Mouse (Mus musculus) thymus, adult 2 months (tissue): ENCODE measurements around the gene Ncoa6. TPM values are rescaled to one million over a fixed set of nuclear protein-coding genes. Genes with fewer than 3 reads are reported as not detected.

Experiments used
- DNase-seq: peaks from one replicate; pipeline ENCODE4 v3.0.0; 2021
- H3K27ac ChIP-seq: fragments of 200-500 bp; 2 replicates; pipeline ENCODE4 v1.5.1; 2012; ENCODE audit warnings: low read length, control low read depth; ENCODE audit not compliant: control insufficient read depth, insufficient read depth
- H3K27me3 ChIP-seq: fragments of 200-500 bp; 2 replicates; pipeline ENCODE4 v1.6.1; 2012; ENCODE audit warnings: mild to moderate bottlenecking, low read length, moderate library complexity, mixed read lengths; ENCODE audit not compliant: control insufficient read depth, insufficient read depth
- H3K36me3 ChIP-seq: fragments of 200-500 bp; 2 replicates; pipeline ENCODE4 v1.6.1; 2012; ENCODE audit warnings: mild to moderate bottlenecking, low read length, moderate library complexity; ENCODE audit not compliant: control insufficient read depth, insufficient read depth
- H3K4me1 ChIP-seq: fragments of 200-500 bp; replicated peaks from 2 replicates; pipeline ENCODE4 v1.6.1; 2012; ENCODE audit warnings: low read length; ENCODE audit not compliant: control insufficient read depth, insufficient read depth
- H3K4me3 ChIP-seq: fragments of 200-500 bp; 2 replicates; pipeline ENCODE4 v1.5.1; 2012; ENCODE audit warnings: mild to moderate bottlenecking, low read length, control low read depth, moderate library complexity; ENCODE audit not compliant: control insufficient read depth, insufficient read depth
- CTCF ChIP-seq: fragments of 200-500 bp; IDR thresholded peaks from 2 replicates; pipeline ENCODE4 v1.5.1; 2012; ENCODE audit warnings: mild to moderate bottlenecking, control low read depth, low read length, moderate library complexity, borderline replicate concordance; ENCODE audit not compliant: control insufficient read depth, poor library complexity, insufficient read depth; ENCODE audit errors: extremely low read depth
- POLR2A ChIP-seq: fragments of 200-500 bp; IDR thresholded peaks from 2 replicates; pipeline ENCODE4 v1.6.1; 2012; ENCODE audit warnings: mild to moderate bottlenecking, low read length, control low read depth, moderate library complexity; ENCODE audit not compliant: control insufficient read depth, poor library complexity, insufficient read depth; ENCODE audit errors: extremely low read depth
- WGBS: fragments of 180-500 bp; shearing (Covaris S2); methylation state at CpG from one replicate; pipeline ENCODE4 v1.1.7; 2018; 5-methylcytosine and 5-hydroxymethylcytosine counted together
- polyA plus RNA-seq: library from polyadenylated mRNA; depleted of rRNA; stranded (reverse); fragments of >200 nt; gene quantifications from 2 replicates; pipeline ENCODE4 v1.2.3, GENCODE M21; 2012

The Ncoa6 gene
- polyA plus RNA-seq, 1 experiment: 32.8 TPM

GRCm38 (mm10) chr2:155442916-155443315, 30.8 kb downstream of the Ncoa6 start:
- no peak overlapping the region for H3K4me3 ChIP-seq
- TF ChIP-seq CTCF (no peak), POLR2A (no peak)
- H3K4me1 ChIP-seq: no peaks in the 10 kb centered on the region
- H3K36me3 ChIP-seq: no peaks in the 10 kb centered on the region
- 99% methylated on average over 4 of the region's 4 CpGs for WGBS
- H3K27ac ChIP-seq: no peak overlapping the region
- no peaks in the 10 kb centered on the region for H3K27me3 ChIP-seq
- DNase-seq: no peak

- DNase-seq: peak; percentile 35
- Histone ChIP-seq H3K4me1 (no peaks in the 10 kb centered on the region), H3K4me3 (no peak overlapping the region), H3K27me3 (no peaks in the 10 kb centered on the region), H3K27ac (no peak overlapping the region), H3K36me3 (peaks cover 34% of the 10 kb centered on the region)
- TF ChIP-seq CTCF (no peak), POLR2A (no peak)
These were observed 37.2 kb downstream of the Ncoa6 start for GRCm38 (mm10) chr2:155436445-155436844.

DNA sequence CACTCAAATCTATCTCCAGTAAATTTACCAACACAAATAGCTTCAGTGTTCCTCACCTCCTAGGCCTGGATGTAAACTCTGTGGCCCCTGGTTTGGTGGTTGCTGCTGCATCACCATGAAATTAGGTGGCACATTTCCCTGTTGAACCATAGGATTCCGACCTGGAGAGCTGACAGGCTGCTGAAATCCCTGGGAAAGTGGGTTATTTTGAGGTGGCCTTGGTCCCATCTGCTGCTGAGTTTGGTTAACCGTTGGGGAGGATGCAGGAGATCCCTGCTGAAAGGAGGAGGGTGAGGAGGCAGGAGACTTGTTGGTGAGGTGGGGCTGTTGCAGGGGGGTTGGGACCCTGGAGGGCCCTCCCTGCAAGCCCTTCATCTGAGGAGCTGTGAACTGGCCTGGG, 52.8 kb downstream of the Ncoa6 start:
- Histone ChIP-seq H3K27ac (no peak overlapping the region), H3K27me3 (no peaks in the 10 kb centered on the region), H3K4me1 (no peaks in the 10 kb centered on the region), H3K36me3 (peaks cover 44% of the 10 kb centered on the region), H3K4me3 (no peak overlapping the region)
- no peak for TF ChIP-seq CTCF
- TF ChIP-seq POLR2A: no peak
- no peak for DNase-seq
- 98% methylated on average over 2 of the region's 2 CpGs for WGBS

DNA sequence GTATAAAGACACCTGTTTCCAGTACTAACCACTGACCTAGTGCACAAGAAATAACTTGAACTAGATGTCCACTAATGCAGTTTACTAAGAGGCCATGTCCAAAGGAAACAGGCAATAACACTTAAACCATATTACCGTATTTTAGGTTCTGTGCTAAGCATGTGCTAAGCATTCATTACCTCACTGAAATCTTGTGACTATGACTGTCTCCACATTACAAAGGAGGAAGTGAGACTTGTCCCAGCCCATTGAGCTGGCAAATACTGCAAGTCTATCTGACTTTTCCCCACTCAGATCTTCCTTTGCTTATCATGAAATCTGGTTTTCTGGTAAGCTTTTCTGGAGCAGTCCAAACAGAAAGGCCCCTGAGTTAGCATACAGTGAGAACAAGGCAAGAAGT, 69.1 kb downstream of the Ncoa6 start:
- Histone ChIP-seq H3K4me3 (no peak overlapping the region), H3K27ac (no peak overlapping the region), H3K4me1 (no peaks in the 10 kb centered on the region), H3K36me3 (peaks cover 26% of the 10 kb centered on the region), H3K27me3 (no peaks in the 10 kb centered on the region)
- 96% methylated on average over 1 of the region's 1 CpGs for WGBS
- TF ChIP-seq POLR2A (no peak), CTCF (no peak)
- no peak for DNase-seq

- H3K4me1 ChIP-seq: no peaks in the 10 kb centered on the region
- 96% methylated on average over 4 of the region's 4 CpGs for WGBS
- TF ChIP-seq POLR2A (no peak), CTCF (no peak)
These were observed 71.8 kb downstream of the Ncoa6 start for GRCm38 (mm10) chr2:155401926-155402325.

GRCm38 (mm10) chr2:155400276-155400675, 73.4 kb downstream of the Ncoa6 start:
- DNase-seq: no peak
- TF ChIP-seq CTCF (no peak), POLR2A (no peak)
- peaks cover 22% of the 10 kb centered on the region for H3K36me3 ChIP-seq

More at GRCm38 (mm10) chr2:155401926-155402325, 71.8 kb downstream of the Ncoa6 start:
- H3K36me3 ChIP-seq: peaks cover 30% of the 10 kb centered on the region
- no peaks in the 10 kb centered on the region for H3K27me3 ChIP-seq
- DNase-seq: no peak
- no peak overlapping the region for H3K27ac ChIP-seq
- no peak overlapping the region for H3K4me3 ChIP-seq

DNA sequence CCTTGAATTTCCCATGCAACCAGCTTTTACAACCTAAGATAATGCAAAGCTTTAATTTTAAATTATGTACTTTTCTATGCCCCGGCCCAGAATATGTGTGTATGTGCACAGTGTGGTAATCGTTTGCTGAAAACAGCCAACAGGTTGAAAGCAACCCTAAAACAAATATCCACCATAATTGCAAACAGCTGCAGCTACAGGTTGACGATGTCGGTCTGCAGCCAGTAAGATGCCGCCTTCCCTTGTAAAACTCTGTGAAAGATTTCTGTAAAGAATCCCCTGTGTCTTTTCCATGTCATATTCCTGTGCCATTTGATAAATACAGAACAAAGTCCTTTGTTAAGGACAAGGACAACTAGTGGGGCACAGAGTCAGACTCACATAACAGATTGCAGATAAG, 79.1 kb downstream of the Ncoa6 start:
- TF ChIP-seq CTCF (no peak), POLR2A (no peak)
- no peaks in the 10 kb centered on the region for H3K27me3 ChIP-seq
- WGBS: 97% methylated on average over 5 of the region's 5 CpGs
- H3K4me3 ChIP-seq: no peak overlapping the region
- no peaks in the 10 kb centered on the region for H3K4me1 ChIP-seq
- DNase-seq: no peak
- peaks cover 26% of the 10 kb centered on the region for H3K36me3 ChIP-seq
- no peak overlapping the region for H3K27ac ChIP-seq

More at GRCm38 (mm10) chr2:155400276-155400675, 73.4 kb downstream of the Ncoa6 start:
- Histone ChIP-seq H3K4me3 (no peak overlapping the region), H3K27ac (no peak overlapping the region), H3K4me1 (no peaks in the 10 kb centered on the region), H3K27me3 (no peaks in the 10 kb centered on the region)
